Mouse (Mus musculus) CH12.LX (cell line): Measurements from ENCODE around the gene Adamts18. TPM values are rescaled to one million over a fixed set of nuclear protein-coding genes. Genes with fewer than 3 reads are reported as not detected.

ENCODE experiments used
- polyA plus RNA-seq: library from polyadenylated mRNA; unstranded; fragments of >175 nt; gene quantifications from 2 replicates; pipeline ENCODE4 v1.2.1, GENCODE M21; 2012; ENCODE audit warnings: low read depth; ENCODE audit not compliant: insufficient read length
- total RNA-seq, 2 experiments: library from RNA; depleted of rRNA; stranded (reverse); fragments of 300-350 nt in 1 of 2; fragments of >200 nt in 1 of 2; gene quantifications; 2 replicates each; pipeline ENCODE4 v1.2.3; 2012 to 2014

Gene Adamts18
- total and polyA plus RNA-seq, 3 experiments = not detected

Other genes with a start within 250 kb of the Adamts18 start
- gene Mon1b, start 213.2 kb downstream of the Adamts18 start, total RNA-seq (2012; rRNA removed) = 12.6 and 15.2 TPM in 2 replicates
- gene Mon1b, start 213.2 kb downstream of the Adamts18 start, total RNA-seq (2014; rRNA removed) = 6.5 and 7.2 TPM in 2 replicates
- gene Mon1b, start 213.2 kb downstream of the Adamts18 start, polyA plus RNA-seq = 14.7 and 17.1 TPM in 2 replicates
- gene Syce1l, start 205.5 kb downstream of the Adamts18 start, total RNA-seq (2012; rRNA removed) = 1.4 and 1.6 TPM in 2 replicates
- gene Syce1l, start 205.5 kb downstream of the Adamts18 start, total RNA-seq (2014; rRNA removed) = 0.30 and 0.94 TPM in 2 replicates
- 1.9 and 2.4 TPM in 2 replicates for gene Syce1l, start 205.5 kb downstream of the Adamts18 start, polyA plus RNA-seq